Mouse (Mus musculus): Measurements from ENCODE around the gene Xab2.

Xab2 gene

GRCm38 (mm10) chr8:3621199-3621970, at the start of gene Xab2, which contains the start of gene Pet100:
Gene Xab2 (minus strand): TSS chr8:3621316.
Gene Pet100 (plus strand): TSS chr8:3621548.
- peak; percentile 100 for DNase-seq

- no peak for DNase-seq
Observed at GRCm38 (mm10) chr8:3670388-3670787, 49.3 kb upstream of the Xab2 start.

- no peak for DNase-seq
Observed at GRCm38 (mm10) chr8:3665507-3665906, 44.4 kb upstream of the Xab2 start, which contains the start of gene Mcemp1. Gene Mcemp1 (plus strand): TSS chr8:3665754.

GRCm38 (mm10) chr8:3664405-3664804, 43.3 kb upstream of the Xab2 start:
- DNase-seq = no peak

- DNase-seq = no peak
Observed at GRCm38 (mm10) chr8:3660889-3661288, 39.8 kb upstream of the Xab2 start.

- DNase-seq = peak; percentile 43
Observed at GRCm38 (mm10) chr8:3656725-3657381, 35.7 kb upstream of the Xab2 start.

GRCm38 (mm10) chr8:3655526-3655925, 34.4 kb upstream of the Xab2 start, which contains the start of gene Retn:
Gene Retn (plus strand): TSS chr8:3655770.
- DNase-seq = no peak

- DNase-seq = no peak
Observed at GRCm38 (mm10) chr8:3654726-3655508, 33.8 kb upstream of the Xab2 start.

GRCm38 (mm10) chr8:3652845-3653244, 31.7 kb upstream of the Xab2 start:
- DNase-seq = no peak

- DNase-seq = peak; percentile 32
Observed at GRCm38 (mm10) chr8:3648990-3649389, 27.9 kb upstream of the Xab2 start.

GRCm38 (mm10) chr8:3648268-3648667, 27.2 kb upstream of the Xab2 start:
- DNase-seq = no peak

GRCm38 (mm10) chr8:3647561-3647960, 26.4 kb upstream of the Xab2 start:
- no peak for DNase-seq

- DNase-seq = no peak
Observed at GRCm38 (mm10) chr8:3646824-3647531, 25.9 kb upstream of the Xab2 start.

GRCm38 (mm10) chr8:3645804-3646203, 24.7 kb upstream of the Xab2 start:
- peak; percentile 39 for DNase-seq

- DNase-seq = peak; percentile 28
Observed at GRCm38 (mm10) chr8:3631478-3631875, 10.4 kb upstream of the Xab2 start.

- peak; percentile 72 for DNase-seq
Observed at GRCm38 (mm10) chr8:3630647-3631477, 9.7 kb upstream of the Xab2 start, which contains the start of gene Stxbp2. Gene Stxbp2 (plus strand): TSS chr8:3630955.

- peak; percentile 55 for DNase-seq
Observed at GRCm38 (mm10) chr8:3628014-3628413, 6.9 kb upstream of the Xab2 start.

- DNase-seq = no peak
Observed at GRCm38 (mm10) chr8:3626971-3627370, 5.9 kb upstream of the Xab2 start.

- DNase-seq = peak; percentile 25
Observed at GRCm38 (mm10) chr8:3625445-3625844, 4.3 kb upstream of the Xab2 start, which contains the start of gene Pcp2. Gene Pcp2 (minus strand): TSS chr8:3625545.

GRCm38 (mm10) chr8:3622119-3622518, 1.0 kb upstream of the Xab2 start:
- no peak for DNase-seq

GRCm38 (mm10) chr8:3609816-3610150, 11.3 kb downstream of the Xab2 start:
- no peak for DNase-seq
